Mouse (Mus musculus) CH12.LX (cell line): ENCODE measurements around the gene Cd27. TPM values are rescaled to one million over a fixed set of nuclear protein-coding genes. Genes with fewer than 3 reads are reported as not detected.
"Not testable (repeated sequence)": the region's sequence is repeated elsewhere in the genome, so short reads cannot be mapped to it uniquely, and the experiment has no call there.

ENCODE experiments used
- DNase-seq: peaks from one replicate; pipeline ENCODE4 v3.0.0-alpha.2; 2013; ENCODE audit errors: extremely low read depth
- H3K27ac ChIP-seq: 2 replicates; pipeline ENCODE4 v1.5.1; 2012; ENCODE audit warnings: low read depth, mild to moderate bottlenecking, control low read depth, moderate library complexity; ENCODE audit not compliant: insufficient read depth
- H3K27me3 ChIP-seq: replicated peaks from 2 replicates; pipeline ENCODE3; 2012; ENCODE audit warnings: inconsistent platforms
- H3K36me3 ChIP-seq, 2 experiments: replicated peaks in 1 of 2; 2 replicates each; pipeline versions ENCODE3 to v1.6.1; 2012; ENCODE audit warnings: inconsistent platforms in 1 of 2, low read length in 1 of 2, mild to moderate bottlenecking in 1 of 2, mixed read lengths in 1 of 2, moderate library complexity in 1 of 2; ENCODE audit not compliant: control insufficient read depth in 1 of 2, insufficient read depth in 1 of 2
- H3K4me1 ChIP-seq, 2 experiments: 2 replicates each; pipeline ENCODE4 v1.6.1; 2012; ENCODE audit warnings: inconsistent platforms in 1 of 2, moderate library complexity in 1 of 2; ENCODE audit not compliant: insufficient read depth in 2 of 2, control insufficient read depth in 1 of 2
- H3K4me2 ChIP-seq: 2 replicates; pipeline ENCODE4 v1.6.1; 2012; ENCODE audit warnings: low read depth, mild to moderate bottlenecking, control low read depth; ENCODE audit not compliant: poor library complexity, insufficient read depth, severe bottlenecking
- H3K4me3 ChIP-seq, 3 experiments: fragments of 150-350 bp in 1 of 3; sonication (generic) in 1 of 3; replicated peaks in 1 of 3; 2 replicates each; pipeline versions ENCODE3 to v1.5.1; 2011 to 2012; ENCODE audit warnings: low read depth in 2 of 3, low read length in 2 of 3, mild to moderate bottlenecking in 2 of 3, moderate library complexity in 2 of 3, control low read depth in 1 of 3, improper control_type of control experiment in 1 of 3, inconsistent platforms in 1 of 3, mixed read lengths in 1 of 3; ENCODE audit not compliant: poor library complexity in 1 of 3
- H3K79me2 ChIP-seq: replicated peaks from 2 replicates; pipeline ENCODE4 v1.6.1; 2012; ENCODE audit warnings: mild to moderate bottlenecking, moderate library complexity; ENCODE audit not compliant: control insufficient read depth, poor library complexity, insufficient read depth, severe bottlenecking; ENCODE audit errors: extremely low read depth
- H3K9ac ChIP-seq: 2 replicates; pipeline ENCODE4 v1.6.1; 2012; ENCODE audit warnings: low read depth, mild to moderate bottlenecking, control low read depth, moderate library complexity; ENCODE audit not compliant: insufficient read depth
- H3K9me3 ChIP-seq: replicated peaks from 2 replicates; pipeline ENCODE3; 2012; ENCODE audit warnings: low read length, inconsistent platforms, mixed read lengths
- E2F4 ChIP-seq: IDR thresholded peaks from 2 replicates; pipeline ENCODE4 v1.6.1; 2011; ENCODE audit warnings: low read depth, low read length, improper control_type of control experiment; ENCODE audit not compliant: insufficient replicate concordance
- ELF1 ChIP-seq: IDR thresholded peaks from 2 replicates; pipeline ENCODE4 v1.6.1; 2014; ENCODE audit warnings: low read depth, mild to moderate bottlenecking, inconsistent platforms, low read length, improper control_type of control experiment
- KAT2A ChIP-seq: IDR thresholded peaks from 2 replicates; pipeline ENCODE4 v1.6.1; 2012; ENCODE audit warnings: low read length, improper control_type of control experiment, inconsistent platforms; ENCODE audit not compliant: insufficient replicate concordance
- PAX5 ChIP-seq: IDR thresholded peaks from 2 replicates; pipeline ENCODE4 v1.6.1; 2012; ENCODE audit warnings: low read length, inconsistent platforms, mixed read lengths
- POLR2AphosphoS2 ChIP-seq: IDR thresholded peaks from 2 replicates; pipeline ENCODE4 v1.6.1; 2011; ENCODE audit warnings: low read depth, low read length, improper control_type of control experiment
- RAD21 ChIP-seq: IDR thresholded peaks from 2 replicates; pipeline ENCODE4 v1.6.1; 2011; ENCODE audit warnings: low read depth, mild to moderate bottlenecking, low read length, improper control_type of control experiment, moderate library complexity
- SMC3 ChIP-seq: IDR thresholded peaks from 2 replicates; pipeline ENCODE4 v1.6.1; 2011; ENCODE audit warnings: low read depth, low read length, improper control_type of control experiment
- dilution Hi-C: fragments of 300-500 bp; cut with MboI; formaldehyde crosslinking; loops from 2 replicates; pipeline ENCODE4 v1.14.3; 2020; ENCODE audit warnings: low sequenced_read_pairs; ENCODE audit not compliant: extremely low pct_unique_long_range_greater_than_20kb, extremely low pct_ligation_motif_present
- in situ Hi-C: fragments of 300-500 bp; cut with MboI; formaldehyde crosslinking; loops from 3 replicates; pipeline ENCODE4 v1.14.3; 2019; ENCODE audit warnings: low sequenced_read_pairs, low pct_ligation_motif_present, low pct_unique_long_range_greater_than_20kb, mixed read lengths
- polyA plus RNA-seq: library from polyadenylated mRNA; unstranded; fragments of >175 nt; gene quantifications from 2 replicates; pipeline ENCODE4 v1.2.1, GENCODE M21; 2012; ENCODE audit warnings: low read depth; ENCODE audit not compliant: insufficient read length
- total RNA-seq, 2 experiments: library from RNA; depleted of rRNA; stranded (reverse); fragments of 300-350 nt in 1 of 2; fragments of >200 nt in 1 of 2; gene quantifications; 2 replicates each; pipeline ENCODE4 v1.2.3; 2012 to 2014

Cd27 gene
- total and polyA plus RNA-seq, 3 experiments, result 0.54 TPM; not detected in 2

- Histone ChIP-seq H3K4me1 (peaks cover 0 to 3% of the 10 kb centered on the region in 2 experiments; a peak in 2 of 4 replicates), H3K27me3 (peaks cover 49% of the 10 kb centered on the region), H3K9me3 (peaks cover 12% of the 10 kb centered on the region), H3K36me3 (no peaks in the 10 kb centered on the region), H3K4me3 (no peak overlapping the region), H3K9ac (no peak overlapping the region), H3K27ac (no peak overlapping the region), H3K79me2 (no peaks in the 10 kb centered on the region), H3K4me2 (no peak overlapping the region)
- dilution Hi-C loops (no loop called here), in situ Hi-C loops (no loop called here)
- TF ChIP-seq RAD21 (no peak), SMC3 (no peak), KAT2A (no peak), PAX5 (no peak), E2F4 (no peak)
- DNase-seq, result no peak
Observed at GRCm38 (mm10) chr6:125284751-125285150, 47.9 kb upstream of the Cd27 start.

GRCm38 (mm10) chr6:125284250-125284649, 47.4 kb upstream of the Cd27 start:
- H3K4me1 ChIP-seq, result peaks cover 0 to 6% of the 10 kb centered on the region in 2 experiments; a peak in 2 of 4 replicates
- H3K9ac ChIP-seq, result no peak overlapping the region
- no peak overlapping the region for H3K27ac ChIP-seq
- TF ChIP-seq POLR2AphosphoS2, result no peak
- H3K36me3 ChIP-seq, result no peaks in the 10 kb centered on the region
- dilution Hi-C loops, result no loop called here
- H3K4me2 ChIP-seq, result no peak overlapping the region
- no peaks in the 10 kb centered on the region for H3K79me2 ChIP-seq
- peaks cover 12% of the 10 kb centered on the region for H3K9me3 ChIP-seq
- H3K4me3 ChIP-seq, result no peak overlapping the region
- peaks cover 44% of the 10 kb centered on the region for H3K27me3 ChIP-seq
- in situ Hi-C loops, result no loop called here
- no peak for DNase-seq

GRCm38 (mm10) chr6:125282721-125283120, 45.9 kb upstream of the Cd27 start:
- H3K4me3 ChIP-seq, H3K79me2 ChIP-seq, H3K36me3 ChIP-seq, dilution Hi-C loops, H3K4me1 ChIP-seq, DNase-seq, H3K9ac ChIP-seq, H3K4me2 ChIP-seq, in situ Hi-C loops, H3K27ac ChIP-seq: not testable (repeated sequence)
- Histone ChIP-seq H3K27me3 (peaks cover 30% of the 10 kb centered on the region), H3K9me3 (peaks cover 12% of the 10 kb centered on the region)

GRCm38 (mm10) chr6:125279729-125280128, 42.9 kb upstream of the Cd27 start:
- Histone ChIP-seq H3K4me1 (peaks cover 0 to 6% of the 10 kb centered on the region in 2 experiments; a peak in 2 of 4 replicates), H3K4me2 (no peak overlapping the region), H3K36me3 (no peaks in the 10 kb centered on the region), H3K27ac (no peak overlapping the region), H3K9me3 (peaks cover 5% of the 10 kb centered on the region), H3K9ac (no peak overlapping the region), H3K4me3 (no peak overlapping the region), H3K79me2 (no peaks in the 10 kb centered on the region), H3K27me3 (peaks cover 26% of the 10 kb centered on the region)
- in situ Hi-C loops, result no loop called here
- DNase-seq, result peak; percentile 20
- dilution Hi-C loops, result no loop called here
- TF ChIP-seq ELF1 (0 out of 2 replicates have a peak, but pooled peaks have one; percentile 40), RAD21 (no peak)
